Mouse (Mus musculus) gastrocnemius, postnatal 14 days (tissue): ENCODE results near the gene Med23. TPM values are rescaled to one million over a fixed set of nuclear protein-coding genes. Genes with fewer than 3 reads are reported as not detected.

Experiments
- DNase-seq: peaks from one replicate; pipeline ENCODE4 v3.0.0; 2021; ENCODE audit warnings: mixed read lengths
- intact Hi-C: fragments of 180-260 bp; cut with DNase I; formaldehyde crosslinking; loops from one replicate; pipeline ENCODE4 v1.15.1; 2025; ENCODE audit warnings: low total_unique reads
- long read RNA-seq, 2 experiments: library from polyadenylated mRNA; stranded (forward); transcript quantifications; one replicate each; pipeline ENCODE4 v2.0.0; 2021
- total RNA-seq, 2 experiments: library from RNA; stranded (reverse); gene quantifications; 2 replicates each; pipeline ENCODE4 v1.2.3; 2021

The Med23 gene
- total RNA-seq: 1 to 10 TPM; 7.4 to 8.4 TPM
- long read RNA-seq, experiment 1: 0 reads
- long read RNA-seq, experiment 2, full-length matches to known transcripts: 1 of 2 reads
- long read RNA-seq, experiment 2, partial matches to known transcripts: 1 of 2 reads
- long read RNA-seq, experiment 2, other reads (novel, unspliced or antisense): 0 of 2 reads

GRCm38 (mm10) chr10:24869760-24870290 lies at the start of gene Med23:
TSS of gene Med23 (plus strand) at chr10:24869986.
- intact Hi-C loops: no loop called here
- DNase-seq: peak; percentile 96

GRCm38 (mm10) chr10:24821990-24822676 lies 47.7 kb upstream of the Med23 start:
- intact Hi-C loops: no loop called here
- DNase-seq: no peak

- intact Hi-C loops: no loop called here
- no peak for DNase-seq
Observed at GRCm38 (mm10) chr10:24822842-24823241, 46.9 kb upstream of the Med23 start.

GRCm38 (mm10) chr10:24823265-24823664 lies 46.5 kb upstream of the Med23 start:
- intact Hi-C loops: no loop called here

GRCm38 (mm10) chr10:24823697-24824535 lies 45.9 kb upstream of the Med23 start:
- intact Hi-C loops: no loop called here
- DNase-seq: peak; percentile 27

More at GRCm38 (mm10) chr10:24823265-24823664, 46.5 kb upstream of the Med23 start:
- DNase-seq: no peak

GRCm38 (mm10) chr10:24824621-24825020 lies 45.2 kb upstream of the Med23 start:
- intact Hi-C loops: no loop called here

GRCm38 (mm10) chr10:24825456-24826081 lies 44.2 kb upstream of the Med23 start:
- intact Hi-C loops: no loop called here
- no peak for DNase-seq

More at GRCm38 (mm10) chr10:24824621-24825020, 45.2 kb upstream of the Med23 start:
- no peak for DNase-seq

- DNase-seq: no peak
- intact Hi-C loops: no loop called here
Observed at GRCm38 (mm10) chr10:24826130-24826529, 43.7 kb upstream of the Med23 start.

GRCm38 (mm10) chr10:24828136-24828535 lies 41.6 kb upstream of the Med23 start:
- intact Hi-C loops: no loop called here
- DNase-seq: no peak

GRCm38 (mm10) chr10:24830448-24830847 lies 39.3 kb upstream of the Med23 start:
- intact Hi-C loops: no loop called here
- DNase-seq: no peak

- intact Hi-C loops: no loop called here
- no peak for DNase-seq
Observed at GRCm38 (mm10) chr10:24831377-24832095, 38.2 kb upstream of the Med23 start.

- intact Hi-C loops: no loop called here
- no peak for DNase-seq
Observed at GRCm38 (mm10) chr10:24832306-24832705, 37.5 kb upstream of the Med23 start.

- DNase-seq: no peak
- intact Hi-C loops: no loop called here
Observed at GRCm38 (mm10) chr10:24834634-24835371, 35.0 kb upstream of the Med23 start.

GRCm38 (mm10) chr10:24835702-24836342 lies 34.0 kb upstream of the Med23 start:
- no peak for DNase-seq
- intact Hi-C loops: no loop called here

- no peak for DNase-seq
- intact Hi-C loops: no loop called here
Observed at GRCm38 (mm10) chr10:24836366-24837038, 33.3 kb upstream of the Med23 start.

- no peak for DNase-seq
- intact Hi-C loops: no loop called here
Observed at GRCm38 (mm10) chr10:24840795-24841194, 29.0 kb upstream of the Med23 start.

- intact Hi-C loops: no loop called here
- no peak for DNase-seq
Observed at GRCm38 (mm10) chr10:24841998-24842397, 27.8 kb upstream of the Med23 start.
